Mouse (Mus musculus) thymus, adult 2 months (tissue): ENCODE data around the gene Phb2. TPM values are rescaled to one million over a fixed set of nuclear protein-coding genes. Genes with fewer than 3 reads are reported as not detected.

Experiments
- DNase-seq: peaks from one replicate; pipeline ENCODE4 v3.0.0; 2021
- H3K27ac ChIP-seq: fragments of 200-500 bp; 2 replicates; pipeline ENCODE4 v1.5.1; 2012; ENCODE audit warnings: low read length, control low read depth; ENCODE audit not compliant: control insufficient read depth, insufficient read depth
- H3K27me3 ChIP-seq: fragments of 200-500 bp; 2 replicates; pipeline ENCODE4 v1.6.1; 2012; ENCODE audit warnings: mild to moderate bottlenecking, low read length, moderate library complexity, mixed read lengths; ENCODE audit not compliant: control insufficient read depth, insufficient read depth
- H3K36me3 ChIP-seq: fragments of 200-500 bp; 2 replicates; pipeline ENCODE4 v1.6.1; 2012; ENCODE audit warnings: mild to moderate bottlenecking, low read length, moderate library complexity; ENCODE audit not compliant: control insufficient read depth, insufficient read depth
- H3K4me1 ChIP-seq: fragments of 200-500 bp; replicated peaks from 2 replicates; pipeline ENCODE4 v1.6.1; 2012; ENCODE audit warnings: low read length; ENCODE audit not compliant: control insufficient read depth, insufficient read depth
- H3K4me3 ChIP-seq: fragments of 200-500 bp; 2 replicates; pipeline ENCODE4 v1.5.1; 2012; ENCODE audit warnings: mild to moderate bottlenecking, low read length, control low read depth, moderate library complexity; ENCODE audit not compliant: control insufficient read depth, insufficient read depth
- CTCF ChIP-seq: fragments of 200-500 bp; IDR thresholded peaks from 2 replicates; pipeline ENCODE4 v1.5.1; 2012; ENCODE audit warnings: mild to moderate bottlenecking, control low read depth, low read length, moderate library complexity, borderline replicate concordance; ENCODE audit not compliant: control insufficient read depth, poor library complexity, insufficient read depth; ENCODE audit errors: extremely low read depth
- POLR2A ChIP-seq: fragments of 200-500 bp; IDR thresholded peaks from 2 replicates; pipeline ENCODE4 v1.6.1; 2012; ENCODE audit warnings: mild to moderate bottlenecking, low read length, control low read depth, moderate library complexity; ENCODE audit not compliant: control insufficient read depth, poor library complexity, insufficient read depth; ENCODE audit errors: extremely low read depth
- WGBS: fragments of 180-500 bp; shearing (Covaris S2); methylation state at CpG from one replicate; pipeline ENCODE4 v1.1.7; 2018; 5-methylcytosine and 5-hydroxymethylcytosine counted together
- polyA plus RNA-seq: library from polyadenylated mRNA; depleted of rRNA; stranded (reverse); fragments of >200 nt; gene quantifications from 2 replicates; pipeline ENCODE4 v1.2.3, GENCODE M21; 2012

The Phb2 gene
- polyA plus RNA-seq, 1 experiment = 150 TPM

- no peaks in the 10 kb centered on the region for H3K27me3 ChIP-seq
- peak overlapping the region; percentile 93 for H3K27ac ChIP-seq
- peaks cover 35% of the 10 kb centered on the region for H3K4me1 ChIP-seq
- WGBS = 0% methylated on average over 29 of the region's 29 CpGs
- peak overlapping the region; percentile 79 for H3K4me3 ChIP-seq
- TF ChIP-seq POLR2A (no peak), CTCF (peak; percentile 71; the same call in 1 of the 2 replicates)
- H3K36me3 ChIP-seq = no peaks in the 10 kb centered on the region
- DNase-seq = peak; percentile 68
These were observed 28.2 kb downstream of the Phb2 start for GRCm38 (mm10) chr6:124740211-124740887.

- peak within 1 kb of the TSS; percentile 93 for H3K27ac ChIP-seq
- H3K4me1 ChIP-seq = peaks cover 37% of the 10 kb centered on the region
- under 1% methylated on average over 41 of the region's 41 CpGs for WGBS
- no peaks in the 10 kb centered on the region for H3K27me3 ChIP-seq
- peak within 1 kb of the TSS; percentile 79 for H3K4me3 ChIP-seq
- TF ChIP-seq CTCF (no peak), POLR2A (peak; percentile 95)
- DNase-seq = peak; percentile 91
- H3K36me3 ChIP-seq = no peaks in the 10 kb centered on the region
These were observed 29.0 kb downstream of the Phb2 start, which contains the start of gene Grcc10 for GRCm38 (mm10) chr6:124740888-124741761. TSS of gene Grcc10 (minus strand) at chr6:124741374.

- DNase-seq = no peak
- peak overlapping the region; percentile 93 for H3K27ac ChIP-seq
- H3K4me1 ChIP-seq = peaks cover 44% of the 10 kb centered on the region
- H3K4me3 ChIP-seq = peak overlapping the region; percentile 39
- TF ChIP-seq CTCF (no peak), POLR2A (no peak)
- H3K27me3 ChIP-seq = no peaks in the 10 kb centered on the region
- 88% methylated on average over 3 of the region's 3 CpGs for WGBS
- H3K36me3 ChIP-seq = no peaks in the 10 kb centered on the region
These were observed 29.7 kb downstream of the Phb2 start for GRCm38 (mm10) chr6:124741842-124742241.

GRCm38 (mm10) chr6:124742839-124743514 is 30.8 kb downstream of the Phb2 start:
- DNase-seq = no peak
- Histone ChIP-seq H3K4me1 (peaks cover 44% of the 10 kb centered on the region), H3K4me3 (no peak overlapping the region), H3K27ac (no peak overlapping the region), H3K36me3 (no peaks in the 10 kb centered on the region), H3K27me3 (no peaks in the 10 kb centered on the region)
- TF ChIP-seq CTCF = no peak
- TF ChIP-seq POLR2A = no peak
- WGBS = 94% methylated on average over 15 of the region's 15 CpGs

- no peak for DNase-seq
- H3K4me1 ChIP-seq = peaks cover 37% of the 10 kb centered on the region
- no peaks in the 10 kb centered on the region for H3K27me3 ChIP-seq
- TF ChIP-seq POLR2A = no peak
- TF ChIP-seq CTCF = no peak
- no peak overlapping the region for H3K27ac ChIP-seq
- H3K4me3 ChIP-seq = no peak overlapping the region
- no peaks in the 10 kb centered on the region for H3K36me3 ChIP-seq
- WGBS = 97% methylated on average over 8 of the region's 8 CpGs
These were observed 31.5 kb downstream of the Phb2 start for GRCm38 (mm10) chr6:124743647-124744046.

- H3K36me3 ChIP-seq = no peaks in the 10 kb centered on the region
These were observed 32.7 kb downstream of the Phb2 start for GRCm38 (mm10) chr6:124744755-124745321.

More at GRCm38 (mm10) chr6:124744755-124745321, 32.7 kb downstream of the Phb2 start:
- Histone ChIP-seq H3K4me1 (peaks cover 25% of the 10 kb centered on the region), H3K27ac (no peak overlapping the region), H3K4me3 (0 out of 2 replicates have a peak overlapping the region, but pooled peaks have one; percentile 11), H3K27me3 (no peaks in the 10 kb centered on the region)
- TF ChIP-seq POLR2A = no peak
- no peak for TF ChIP-seq CTCF
- no peak for DNase-seq
- WGBS = 74% methylated on average over 26 of the region's 26 CpGs
